ENCODE assay signal across 1 mouse cellular context in the genomic region with DNA sequence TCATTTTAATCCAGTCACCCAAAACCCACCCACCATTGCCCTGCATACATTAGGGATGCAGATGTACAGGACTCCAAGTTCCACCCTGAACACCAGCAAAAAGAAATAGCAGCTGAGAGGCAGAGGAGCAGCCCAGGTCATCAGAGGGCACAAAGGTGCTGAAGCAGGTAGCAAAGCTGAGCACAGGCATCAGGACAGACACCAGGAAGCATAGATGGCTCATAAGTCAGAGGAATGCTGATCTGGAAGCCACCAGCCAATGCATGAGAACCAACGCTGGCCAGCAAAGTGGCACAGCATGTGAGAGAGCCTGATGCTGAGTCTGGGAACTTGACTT.
TF ChIP-seq lines count a peak whose summit lies in the region.

No protein-coding gene starts in this region.

TF ChIP-seq in MEL, 35 proteins besides CTCF, POLR2A, EP300 and RAD21:
- TF ChIP-seq MYB (IDR thresholded peaks at IDR 0.05; ENCODE audit: low read depth, low read length) (no peak), USF1 (IDR thresholded peaks at IDR 0.05; ENCODE audit: low read depth, low read length) (no peak), POLR2AphosphoS2 (IDR thresholded peaks at IDR 0.05; ENCODE audit: low read length) (0 out of 2 replicates have a peak, but pooled peaks have one; percentile 21), TCF12 (IDR thresholded peaks at IDR 0.05; ENCODE audit: low read depth, low read length) (no peak), SMC3 (IDR thresholded peaks at IDR 0.05; ENCODE audit: low read depth, low read length) (no peak), MAX (IDR thresholded peaks at IDR 0.05; ENCODE audit: low read length) (no peak), MEF2A (IDR thresholded peaks at IDR 0.05; ENCODE audit: extremely low read depth, insufficient replicate concordance, low read depth, low read length, poor library complexity, severe bottlenecking) (no peak)
